11 mouse cellular contexts compared by ENCODE assay signal in genomic region chr2:35720104-35720503, GRCm38 (mm10).
A peak's percentile ranks its signal among the peaks of the same experiment; 100 is the strongest.
DNase-seq lines count a peak whose midpoint lies in the region; ATAC-seq and TF ChIP-seq lines count a peak whose summit lies in the region.
"Had no signal": no experiment of that assay in that cellular context is flagged by ENCODE, and none has a peak within 500 bp of the region (broad histone marks: within the 10 kb centered on the region; RNA-seq: fewer than 3 reads in every experiment).

No protein-coding gene starts in this region.

- H3K4me3 ChIP-seq in lung, postnatal 0 days (ENCODE audit: low read depth, low read length): no peak overlapping the region
- H3K4me3 ChIP-seq in forebrain, embryonic 16.5 days (replicated peaks; ENCODE audit: low read length): no peak overlapping the region
- H3K4me3 ChIP-seq: hindbrain, embryonic 13.5 days; myocyte had no signal

- intact Hi-C loops in left cerebral cortex, postnatal 25 days (cut with DNase I): no loop called here

- H3K36me3 ChIP-seq in lung, postnatal 0 days (ENCODE audit: insufficient read depth, low read length): peaks cover 57% of the 10 kb centered on the region
- peaks cover 17% of the 10 kb centered on the region for H3K36me3 ChIP-seq in forebrain, embryonic 16.5 days (ENCODE audit: control insufficient read depth, insufficient read depth)

- H3K27me3 ChIP-seq in lung, postnatal 0 days (replicated peaks; ENCODE audit: insufficient read depth, low read length): no peaks in the 10 kb centered on the region
- H3K27me3 ChIP-seq in forebrain, embryonic 16.5 days (replicated peaks; ENCODE audit: control insufficient read depth, insufficient read depth, low read length): no peaks in the 10 kb centered on the region
- H3K27me3 ChIP-seq: hindbrain, embryonic 13.5 days had no signal

- TF ChIP-seq CTCF in lung, postnatal 0 days (IDR thresholded peaks at IDR 0.05): no peak

- H3K4me1 ChIP-seq in lung, postnatal 0 days (ENCODE audit: insufficient read depth, low read depth, low read length): no peaks in the 10 kb centered on the region
- peaks cover 5% of the 10 kb centered on the region; the same call in 1 of the 2 replicates for H3K4me1 ChIP-seq in forebrain, embryonic 16.5 days (replicated peaks; ENCODE audit: control insufficient read depth, insufficient read depth, low read length)

- TF ChIP-seq EP300 in lung, postnatal 0 days (IDR thresholded peaks at IDR 0.05): no peak

- ATAC-seq in lung, postnatal 0 days: no peak
- no peak for ATAC-seq in forebrain, embryonic 16.5 days

- no peak overlapping the region for H3K9ac ChIP-seq in lung, postnatal 0 days (replicated peaks; ENCODE audit: low read depth)
- H3K9ac ChIP-seq in forebrain, embryonic 16.5 days (replicated peaks; ENCODE audit: low read depth, low read length): no peak overlapping the region
- H3K9ac ChIP-seq: hindbrain, embryonic 13.5 days; lung, embryonic 14.5 days had no signal

- DNase-seq in left cerebral cortex, adult 18-20 months (ENCODE audit: low spot score in 2 of 2): peak; percentile 45 to 76
- DNase-seq in left cerebral cortex, adult 11 months (ENCODE audit: low spot score): no peak
- DNase-seq in adrenal gland, postnatal 10 days: peak; percentile 90
- peak; percentile 77 to 88 for DNase-seq in cerebellum, postnatal 10 days
- DNase-seq in left cerebral cortex, postnatal 25 days (ENCODE audit: low spot score in 2 of 2): peak; percentile 28 to 61
- no peak for DNase-seq in lung, postnatal 0 days (ENCODE audit: low spot score)
- no peak for DNase-seq in spleen, postnatal 36 days (ENCODE audit: low spot score in 2 of 2)
- DNase-seq: lung, embryonic 14.5 days had no signal

- no peak overlapping the region for H3K4me2 ChIP-seq in lung, postnatal 0 days (replicated peaks; ENCODE audit: low read depth, low read length)
- H3K4me2 ChIP-seq in forebrain, embryonic 16.5 days (ENCODE audit: low read length): no peak overlapping the region
- H3K4me2 ChIP-seq: hindbrain, embryonic 13.5 days; lung, embryonic 14.5 days had no signal

- WGBS in lung, postnatal 0 days: 91% methylated on average over 12 of the region's 12 CpGs
- 87% methylated on average over 12 of the region's 12 CpGs for WGBS in forebrain, embryonic 16.5 days

- H3K9me3 ChIP-seq in lung, postnatal 0 days (ENCODE audit: low read length): no peaks in the 10 kb centered on the region
- no peaks in the 10 kb centered on the region for H3K9me3 ChIP-seq in forebrain, embryonic 16.5 days (ENCODE audit: control insufficient read depth, low read length)
- H3K9me3 ChIP-seq: hindbrain, embryonic 13.5 days had no signal

- H3K27ac ChIP-seq in lung, postnatal 0 days (ENCODE audit: low read length): no peak overlapping the region
- no peak overlapping the region for H3K27ac ChIP-seq in forebrain, embryonic 16.5 days (ENCODE audit: low read length)
- H3K27ac ChIP-seq: hindbrain, embryonic 13.5 days had no signal

Comparison
In these comparisons a context has a peak if more than half of its experiments do, and no peak if none do; other contexts are left out.
1. DNase-seq: peak in left cerebral cortex, adult 18-20 months (2 of 2), adrenal gland, postnatal 10 days (single experiment), cerebellum, postnatal 10 days (2 of 2) and left cerebral cortex, postnatal 25 days (2 of 2); none in left cerebral cortex, adult 11 months (single experiment), lung, postnatal 0 days (single experiment) and spleen, postnatal 36 days (0 of 2).